Mouse (Mus musculus) granulocyte monocyte progenitor cell, adult 5-6 weeks (primary cell): ENCODE results near the gene Spon1. TPM values are rescaled to one million over a fixed set of nuclear protein-coding genes. Genes with fewer than 3 reads are reported as not detected.

Experiments used
- ATAC-seq: replicated peaks from 2 replicates; pipeline ENCODE4 v1.8.0; 2016; ENCODE audit warnings: mild to moderate bottlenecking, moderate TSS enrichment, inconsistent platforms; ENCODE audit not compliant: poor library complexity, severe bottlenecking
- total RNA-seq, 2 experiments: library from RNA; stranded (forward) in 1 of 2; stranded (reverse) in 1 of 2; fragments of 200-712, 200-1000 nt in 1 of 2; fragments of >200 nt in 1 of 2; fragmentation: Nextera tagmentation in 1 of 2; gene quantifications; 2 replicates each; pipeline ENCODE4 v1.2.3; 2014 to 2017

Spon1 gene
- total RNA-seq, 2 experiments from 2014 or later = not detected

GRCm38 (mm10) chr7:113774906-113775305, 9.1 kb downstream of the Spon1 start:
- no peak for ATAC-seq

- ATAC-seq = peak; percentile 45
Measured at GRCm38 (mm10) chr7:113778546-113778945, 12.7 kb downstream of the Spon1 start.

GRCm38 (mm10) chr7:113780286-113780685, 14.5 kb downstream of the Spon1 start:
- peak; percentile 67 for ATAC-seq

- no peak for ATAC-seq
Measured at GRCm38 (mm10) chr7:113791991-113792390, 26.2 kb downstream of the Spon1 start.

GRCm38 (mm10) chr7:113792871-113793270, 27.1 kb downstream of the Spon1 start:
- no peak for ATAC-seq

GRCm38 (mm10) chr7:113795209-113795608, 29.4 kb downstream of the Spon1 start:
- ATAC-seq = no peak

- ATAC-seq = no peak
Measured at GRCm38 (mm10) chr7:113797134-113797533, 31.3 kb downstream of the Spon1 start.

GRCm38 (mm10) chr7:113798605-113799255, 32.9 kb downstream of the Spon1 start:
- ATAC-seq = no peak

- no peak for ATAC-seq
Measured at GRCm38 (mm10) chr7:113809781-113810180, 44.0 kb downstream of the Spon1 start.

GRCm38 (mm10) chr7:113811376-113812158, 45.8 kb downstream of the Spon1 start:
- peak; percentile 44 for ATAC-seq

GRCm38 (mm10) chr7:113814101-113814779, 48.4 kb downstream of the Spon1 start:
- ATAC-seq = no peak

- ATAC-seq = no peak
Measured at GRCm38 (mm10) chr7:113815726-113816125, 49.9 kb downstream of the Spon1 start.

GRCm38 (mm10) chr7:113816827-113817334, 51.1 kb downstream of the Spon1 start:
- ATAC-seq = no peak

- ATAC-seq = no peak
Measured at GRCm38 (mm10) chr7:113818116-113818515, 52.3 kb downstream of the Spon1 start.

GRCm38 (mm10) chr7:113820213-113820612, 54.4 kb downstream of the Spon1 start:
- no peak for ATAC-seq

GRCm38 (mm10) chr7:113823026-113823425, 57.2 kb downstream of the Spon1 start:
- ATAC-seq = peak; percentile 52

- ATAC-seq = no peak
Measured at GRCm38 (mm10) chr7:113824651-113825050, 58.9 kb downstream of the Spon1 start.

GRCm38 (mm10) chr7:113825498-113826205, 59.9 kb downstream of the Spon1 start:
- no peak for ATAC-seq

GRCm38 (mm10) chr7:113826510-113826909, 60.7 kb downstream of the Spon1 start:
- ATAC-seq = no peak

- no peak for ATAC-seq
Measured at GRCm38 (mm10) chr7:113828122-113828571, 62.3 kb downstream of the Spon1 start.
